Mouse (Mus musculus) monocyte, adult 2 months (primary cell): Measurements from ENCODE around the gene Dmtf1.
"Not testable (repeated sequence)": the region's sequence is repeated elsewhere in the genome, so short reads cannot be mapped to it uniquely, and the experiment has no call there.

Source experiments
- DNase-seq, 2 experiments: peaks; one replicate each; pipeline ENCODE4 v3.0.0; 2022; ENCODE audit warnings: low spot score in 2 of 2, low read depth in 1 of 2

The Dmtf1 gene

DNA sequence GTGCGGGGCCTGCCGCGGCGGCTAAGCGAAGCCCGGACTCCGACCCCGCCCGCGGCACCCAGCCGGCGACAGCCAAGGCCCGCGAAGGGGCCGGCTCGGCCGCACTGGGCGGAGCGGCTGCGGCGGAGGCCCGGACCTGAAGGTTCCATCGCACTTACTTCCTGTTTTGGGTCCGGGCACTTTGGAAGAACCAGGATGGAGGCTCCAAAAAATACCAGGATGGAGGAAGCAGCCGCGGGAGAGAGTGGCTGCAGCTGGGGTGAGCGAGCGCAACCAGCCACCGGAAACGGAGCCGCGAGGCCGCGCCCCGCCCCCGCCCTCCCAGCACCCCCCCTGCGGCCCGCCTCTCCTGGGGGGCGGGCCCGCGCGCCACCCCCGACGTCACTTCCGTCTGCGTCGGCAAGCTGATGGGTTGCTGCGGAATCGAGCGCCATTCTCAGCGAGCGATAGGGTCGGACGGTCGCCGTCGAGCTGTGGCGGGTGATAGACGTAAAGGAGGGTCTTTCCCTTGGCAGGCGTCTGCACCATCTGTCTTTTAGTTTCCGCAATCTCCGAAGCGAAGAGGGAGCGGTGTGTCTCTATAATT is at the start of gene Dmtf1:
Gene Dmtf1, minus strand, starts transcription at position 321 of the 586 bp plus-strand sequence.
- DNase-seq, result peak; percentile 71 to 81

DNA sequence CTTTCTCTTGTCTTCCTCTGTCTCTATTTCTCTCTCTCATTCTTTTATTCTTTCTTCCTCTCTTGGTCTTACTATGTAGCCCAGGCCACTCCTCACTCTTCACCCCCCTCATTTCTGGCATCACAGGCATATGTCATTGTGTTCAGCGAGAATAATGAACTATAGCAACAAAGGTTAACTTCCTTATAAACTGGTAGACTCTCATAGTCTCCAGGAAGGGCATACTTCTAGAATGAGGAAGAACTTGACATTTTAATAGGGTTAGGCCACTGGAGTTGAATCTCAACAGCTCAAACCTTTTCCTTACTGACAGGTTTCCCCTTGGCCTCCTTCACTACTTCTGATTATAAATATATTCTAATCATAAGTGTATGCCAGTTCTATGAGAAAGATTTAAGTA is 24.9 kb upstream of the Dmtf1 start:
- DNase-seq, result no peak

DNA sequence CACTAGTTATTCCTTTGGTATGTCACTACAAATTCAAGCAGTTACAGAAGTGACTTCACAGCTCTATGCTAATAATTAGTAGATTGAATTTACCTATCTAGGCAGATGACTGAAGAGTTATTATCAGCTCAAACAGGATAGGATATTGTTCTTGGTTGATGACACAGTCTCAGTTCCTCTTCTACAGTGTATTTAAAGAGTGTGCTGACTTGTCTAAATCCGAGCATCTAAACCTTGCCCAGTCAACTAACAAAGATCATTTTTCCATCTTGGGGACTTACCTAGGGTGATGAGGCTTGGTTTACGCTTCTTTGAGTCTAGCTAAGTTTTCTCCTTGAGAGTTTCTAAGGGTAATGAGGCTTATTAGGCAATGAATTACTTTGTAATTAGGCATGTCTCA is 11.7 kb upstream of the Dmtf1 start:
- DNase-seq, result no peak

DNA sequence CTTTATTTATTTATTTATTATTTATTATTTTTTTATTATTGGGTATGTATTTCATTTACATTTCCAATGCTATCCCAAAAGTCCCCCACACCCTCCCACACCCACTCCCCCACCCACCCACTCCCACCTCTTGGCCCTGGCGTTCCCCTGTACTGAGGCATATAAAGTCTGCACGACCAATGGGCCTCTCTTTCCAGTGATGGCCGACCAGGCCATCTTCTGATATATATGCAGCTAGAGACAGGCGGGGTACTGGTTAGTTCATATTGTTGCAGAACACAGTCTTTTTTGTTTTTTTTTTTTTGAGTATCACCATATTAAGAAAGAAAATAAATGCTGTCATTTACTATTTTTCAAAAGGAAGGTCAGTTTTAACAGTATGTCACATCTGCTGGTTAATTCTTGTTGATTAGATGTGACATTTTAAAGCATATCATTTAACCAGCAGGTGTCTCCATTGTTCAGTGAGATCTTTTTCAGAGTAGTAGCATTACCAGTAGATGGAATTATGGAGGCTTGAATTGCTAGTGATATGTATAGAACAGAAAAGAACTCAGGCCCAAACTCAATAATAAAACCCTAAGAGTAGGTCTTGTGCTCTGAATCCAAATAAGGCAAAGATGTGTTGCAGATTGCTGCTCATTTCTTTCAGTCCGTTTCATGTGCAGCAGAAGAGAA is 7.9 kb upstream of the Dmtf1 start:
- DNase-seq, result not testable (repeated sequence)

DNA sequence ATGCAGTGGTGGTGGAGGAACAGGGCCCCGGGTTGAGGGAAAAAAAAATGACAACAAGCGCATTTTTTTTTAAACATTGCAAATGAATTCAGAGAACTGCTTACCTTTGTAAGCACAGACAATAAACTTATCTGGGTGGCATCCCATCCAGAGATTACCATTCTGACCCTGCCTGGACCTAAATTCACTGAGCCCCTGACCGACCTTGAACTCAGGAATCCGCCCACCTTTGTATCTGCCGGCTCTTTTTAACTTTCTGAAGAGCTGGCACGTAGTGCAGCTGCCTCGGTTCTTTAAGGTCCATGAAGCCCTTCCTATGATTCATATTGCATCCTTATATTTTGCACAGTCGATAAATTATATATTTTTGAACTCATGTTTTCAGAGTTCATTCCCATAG is 4.8 kb upstream of the Dmtf1 start:
- no peak for DNase-seq

DNA sequence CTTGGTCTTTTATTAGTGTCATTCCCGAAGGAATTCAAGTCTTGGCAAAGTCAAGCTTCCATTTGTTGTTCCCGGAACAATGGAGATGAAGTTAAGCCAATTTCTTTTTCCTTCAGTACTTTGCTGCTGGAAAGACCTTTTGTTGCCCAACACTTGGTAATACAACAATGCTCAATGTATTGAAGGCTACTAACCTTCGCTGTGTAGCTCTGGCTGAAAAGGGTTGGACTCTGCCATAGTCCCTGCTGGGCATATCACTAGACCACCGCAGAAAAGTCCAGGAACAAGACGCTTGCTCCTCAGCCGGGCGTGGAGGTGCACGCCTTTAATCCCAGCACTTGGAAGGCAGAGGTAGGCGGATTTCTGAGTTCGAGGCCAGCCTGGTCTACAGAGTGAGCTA is 3.6 kb upstream of the Dmtf1 start:
- DNase-seq, result not testable (repeated sequence)

DNA sequence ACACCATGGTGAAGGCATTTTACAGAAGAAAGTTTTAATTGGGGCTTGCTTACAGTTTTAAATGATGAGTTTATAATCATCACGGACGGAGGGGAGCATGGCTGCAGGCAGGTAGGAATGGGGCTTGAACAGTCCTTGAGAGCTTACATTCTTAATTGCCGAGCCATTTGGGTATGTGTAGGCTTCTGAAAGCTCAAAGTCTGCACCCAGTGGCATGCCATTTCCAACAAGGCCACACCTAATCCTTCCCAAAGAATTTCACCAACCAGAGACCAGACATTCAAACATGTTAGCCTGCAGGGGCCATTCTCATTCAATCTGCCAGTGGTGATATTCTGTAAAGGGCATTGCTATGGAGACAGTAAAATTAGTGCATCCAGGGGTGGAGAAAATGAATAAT is 1.8 kb upstream of the Dmtf1 start:
- no peak for DNase-seq

DNA sequence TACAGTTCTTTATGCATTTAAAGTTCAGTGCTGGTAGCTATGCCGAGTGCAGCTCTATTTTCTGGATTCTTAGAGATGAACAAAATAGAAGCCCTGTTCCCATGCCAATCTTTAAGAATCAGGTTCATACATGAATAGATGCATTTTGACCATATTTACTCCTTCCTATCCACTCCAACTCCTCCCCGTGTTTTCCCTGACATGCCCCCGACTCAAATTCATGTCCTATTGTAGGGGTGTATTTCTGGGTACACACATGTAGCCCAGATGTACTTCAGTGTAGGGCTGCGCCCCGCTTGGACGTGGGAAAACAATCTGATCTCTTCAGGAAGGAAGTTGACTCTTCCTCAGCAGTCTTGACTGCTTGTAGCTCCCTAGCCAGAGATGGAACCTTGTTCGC is 512 bp upstream of the Dmtf1 start:
- DNase-seq, result no peak

DNA sequence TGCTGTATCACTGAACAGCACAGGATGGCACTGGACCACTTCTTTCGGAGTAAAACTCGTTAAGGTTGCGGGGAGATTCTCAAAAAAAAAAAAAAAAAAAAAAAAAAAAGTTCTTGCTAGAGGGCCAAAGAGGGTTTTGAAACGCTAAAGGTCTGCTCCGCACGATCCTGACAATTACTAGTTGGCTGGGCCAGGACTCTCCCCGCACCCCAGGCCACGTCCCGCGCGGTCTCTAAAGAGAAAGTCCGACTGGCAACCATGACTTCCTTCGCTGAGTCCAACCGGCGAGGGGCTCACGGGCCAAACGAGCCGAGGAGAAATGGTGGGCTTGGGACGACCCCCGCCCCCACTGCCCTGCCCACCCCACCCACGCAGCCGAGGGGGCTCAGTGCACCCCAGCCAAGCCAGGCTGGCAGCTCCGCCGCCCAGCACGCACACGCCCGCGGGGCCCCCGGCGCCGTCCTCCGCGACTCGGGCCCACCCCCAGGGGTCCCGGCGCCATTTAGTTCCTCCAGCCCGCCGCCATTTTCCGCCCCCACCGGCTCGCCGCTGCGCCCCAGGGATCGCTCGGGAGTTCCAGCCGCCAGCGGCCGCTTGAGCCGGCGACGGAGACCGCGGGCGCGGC is 633 bp downstream of the Dmtf1 start:
- peak in 1 of 2 experiments; percentile 4 for DNase-seq

DNA sequence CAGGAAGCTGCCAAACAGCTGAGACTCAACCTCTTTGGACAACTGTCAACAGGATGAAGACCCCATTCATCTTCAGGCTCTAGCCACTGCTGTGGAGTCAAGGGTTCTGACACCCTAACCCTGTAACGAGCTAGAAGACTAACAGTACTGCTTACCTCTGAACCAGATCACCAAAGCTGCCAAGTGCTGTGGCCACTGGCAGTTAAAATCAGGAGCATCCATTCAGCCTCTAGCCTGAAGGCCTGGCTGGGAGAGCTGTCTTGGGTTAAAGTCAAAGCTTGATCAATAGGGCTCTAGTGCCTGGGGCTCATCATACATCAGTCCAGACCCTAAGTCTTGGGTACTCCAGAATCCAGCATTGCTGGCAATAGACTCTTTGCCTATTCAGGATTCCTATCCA is 4.2 kb downstream of the Dmtf1 start:
- DNase-seq, result no peak

DNA sequence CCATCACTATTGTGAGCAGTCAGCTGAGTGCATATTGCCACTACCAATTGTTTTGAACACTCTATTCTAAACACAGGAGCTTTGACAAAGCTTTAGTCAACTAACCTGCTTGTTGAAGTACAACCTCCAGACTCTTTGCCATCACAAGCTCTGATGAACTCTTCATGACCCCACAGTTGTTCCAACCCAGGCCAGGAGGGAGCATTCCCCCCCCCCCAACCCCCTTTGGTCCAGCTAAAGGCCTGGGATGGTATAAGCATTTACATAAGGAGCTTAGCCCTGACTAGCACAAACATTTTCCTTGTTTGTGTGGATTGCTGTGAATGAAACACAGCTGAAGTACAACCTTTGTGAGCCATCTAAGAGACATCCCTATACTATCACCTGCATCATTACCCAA is 4.8 kb downstream of the Dmtf1 start:
- DNase-seq, result no peak

DNA sequence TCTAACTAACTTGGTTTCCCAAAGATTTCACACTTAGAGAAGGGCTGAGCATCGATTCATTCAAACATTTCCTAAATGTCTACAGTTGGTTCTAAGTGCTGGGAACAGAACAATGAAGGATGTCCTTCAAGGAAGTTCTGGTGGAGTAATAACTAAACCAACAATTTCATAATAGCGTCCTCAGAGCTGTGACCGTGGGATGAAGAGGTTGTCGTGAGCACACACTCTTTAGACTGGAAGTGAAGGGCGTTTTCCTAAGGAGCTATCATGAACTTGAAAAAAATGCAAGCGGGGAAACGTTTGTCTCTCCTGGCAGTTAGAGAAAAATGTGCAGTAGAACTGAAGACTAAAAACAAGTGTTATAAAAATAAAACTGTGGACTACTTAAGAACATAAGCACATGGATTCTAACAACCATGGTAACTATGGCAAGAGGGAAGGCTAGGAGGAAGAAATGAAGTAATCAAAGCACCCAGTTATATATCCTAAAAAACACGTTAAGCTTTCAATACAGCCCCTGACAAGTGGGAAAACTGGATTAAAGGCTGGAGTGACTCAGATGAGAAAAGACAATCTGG is 12.2 kb downstream of the Dmtf1 start:
- DNase-seq, result no peak

DNA sequence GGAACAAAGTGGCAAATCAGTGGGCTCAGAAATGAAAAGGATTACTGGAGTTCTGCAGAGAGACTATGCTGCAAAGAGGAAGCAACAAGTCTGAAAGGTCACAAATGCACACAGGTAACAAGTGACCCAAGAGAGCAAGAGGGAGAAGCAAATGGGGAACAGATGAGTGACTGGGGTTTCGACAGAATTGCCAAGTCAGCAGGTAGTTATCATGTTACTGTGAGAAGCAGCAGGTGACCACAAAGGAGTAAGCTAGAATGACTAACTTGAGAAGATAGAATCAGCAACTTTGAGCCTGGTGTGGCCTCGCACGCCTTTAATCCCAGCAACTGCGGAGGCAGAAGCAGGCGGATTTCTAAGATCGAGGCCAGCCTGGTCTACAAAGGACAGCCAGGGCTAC is 19.2 kb downstream of the Dmtf1 start:
- no peak for DNase-seq

DNA sequence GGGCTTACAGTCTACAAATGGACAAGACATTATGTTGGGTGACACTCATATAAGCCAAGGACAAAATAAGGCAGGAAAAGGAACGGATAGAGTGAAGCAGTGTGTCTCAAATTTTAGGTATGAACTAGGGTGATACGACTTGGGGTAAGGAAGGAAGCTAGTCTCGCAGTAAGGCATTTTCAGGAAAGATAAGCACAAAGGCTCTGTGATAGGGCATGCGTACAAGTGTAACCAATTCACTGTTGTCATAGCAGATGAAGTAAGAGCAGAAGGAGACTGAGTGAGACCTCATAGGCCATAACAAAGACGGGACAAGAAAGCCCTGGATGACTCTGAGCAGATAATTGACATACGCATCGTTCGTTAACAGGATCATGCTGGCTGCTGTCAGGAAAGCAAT is 20.9 kb downstream of the Dmtf1 start:
- DNase-seq, result no peak

DNA sequence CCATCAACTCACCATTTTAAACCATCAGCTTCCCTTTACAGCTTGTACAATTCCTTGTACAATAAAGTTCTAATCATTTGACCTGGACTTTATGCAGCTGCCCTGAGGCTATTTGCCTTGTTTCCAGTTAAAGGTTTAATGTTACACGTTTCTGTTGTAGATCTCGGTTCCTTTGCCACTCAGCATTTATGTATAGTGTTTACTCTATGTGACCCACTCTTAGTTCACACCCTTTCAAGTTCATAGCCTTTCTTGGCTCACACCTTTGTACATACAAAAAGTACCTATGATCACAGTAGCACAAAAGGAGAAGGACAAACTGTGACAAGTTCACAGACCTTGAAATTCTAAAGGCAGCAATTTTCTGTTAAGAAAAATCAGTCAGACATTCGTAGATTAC is 26.0 kb downstream of the Dmtf1 start:
- DNase-seq, result no peak

DNA sequence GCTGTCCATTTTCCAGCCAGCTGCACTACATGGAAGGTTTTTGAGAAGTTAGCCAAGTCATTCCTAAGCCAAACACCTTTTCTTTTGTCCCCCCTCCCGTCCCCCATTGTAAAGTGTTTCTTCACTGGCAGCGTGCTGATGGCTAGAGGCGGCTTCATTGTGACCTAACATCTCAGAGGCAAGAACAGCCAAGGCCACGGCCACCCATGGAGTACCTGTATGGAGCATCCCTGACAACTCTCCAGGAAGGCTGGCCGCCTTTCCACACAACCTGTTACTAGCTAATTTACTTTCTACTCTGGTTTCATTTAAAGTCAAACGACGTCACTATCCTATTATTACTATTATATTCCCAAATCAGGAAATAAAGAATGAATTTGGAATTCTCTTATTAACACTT is 29.8 kb downstream of the Dmtf1 start:
- no peak for DNase-seq

DNA sequence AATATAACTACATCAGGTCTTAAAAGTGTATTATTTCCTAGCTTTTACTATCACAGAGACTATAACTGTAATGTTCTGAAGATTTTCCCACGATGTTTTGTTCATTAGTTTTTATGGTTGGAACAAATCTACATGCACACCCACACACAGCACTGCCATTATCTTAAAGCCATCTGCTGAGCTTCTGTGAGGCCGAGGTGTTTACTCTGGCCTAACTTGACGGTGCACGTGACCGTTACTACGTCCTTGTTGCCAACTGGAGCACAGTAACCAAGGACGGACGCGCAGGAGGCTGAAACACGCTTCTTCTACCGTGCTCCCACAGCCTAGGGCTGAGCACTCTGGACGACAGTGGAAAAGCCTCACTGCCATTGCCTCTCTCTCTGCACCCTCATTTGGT is 33.0 kb downstream of the Dmtf1 start:
- no peak for DNase-seq

DNA sequence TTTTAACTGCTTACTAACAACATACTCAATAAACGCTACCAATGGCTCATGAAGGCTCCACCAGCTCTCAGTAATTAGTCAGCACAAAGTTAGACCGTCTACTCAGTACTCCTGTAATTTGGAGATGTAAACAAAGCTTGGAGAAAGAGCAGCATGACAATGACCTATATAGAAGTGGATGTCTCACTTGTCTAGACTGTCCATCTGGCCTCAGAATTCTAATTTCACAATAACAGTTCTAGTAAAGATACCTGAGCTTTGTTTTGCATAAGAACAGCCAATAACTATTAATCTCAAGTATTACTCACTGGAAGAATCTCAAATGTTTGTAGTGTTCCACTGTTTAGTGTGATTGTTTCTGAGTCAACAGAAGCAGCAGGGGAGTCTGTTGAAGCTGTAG is 37.4 kb downstream of the Dmtf1 start:
- DNase-seq, result no peak

DNA sequence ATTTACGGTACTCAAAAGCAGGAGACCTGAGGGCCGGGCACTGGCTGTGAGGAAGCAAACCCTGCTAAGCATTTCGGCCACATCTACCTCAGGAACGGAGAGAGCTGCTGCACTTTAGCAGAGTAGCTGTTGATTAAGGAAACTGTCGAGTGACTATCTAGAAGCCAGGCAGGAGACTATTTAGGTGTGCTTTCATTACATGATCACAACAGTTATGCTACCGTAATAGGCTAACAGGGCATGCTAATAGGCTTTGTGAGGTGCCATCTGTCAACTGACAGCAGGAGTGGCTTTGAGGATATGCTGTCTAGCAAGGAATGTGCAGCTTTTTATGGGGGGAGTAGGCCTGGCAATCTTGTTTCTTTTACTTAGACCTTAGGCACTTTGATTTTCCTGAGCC is 47.4 kb downstream of the Dmtf1 start:
- no peak for DNase-seq

DNA sequence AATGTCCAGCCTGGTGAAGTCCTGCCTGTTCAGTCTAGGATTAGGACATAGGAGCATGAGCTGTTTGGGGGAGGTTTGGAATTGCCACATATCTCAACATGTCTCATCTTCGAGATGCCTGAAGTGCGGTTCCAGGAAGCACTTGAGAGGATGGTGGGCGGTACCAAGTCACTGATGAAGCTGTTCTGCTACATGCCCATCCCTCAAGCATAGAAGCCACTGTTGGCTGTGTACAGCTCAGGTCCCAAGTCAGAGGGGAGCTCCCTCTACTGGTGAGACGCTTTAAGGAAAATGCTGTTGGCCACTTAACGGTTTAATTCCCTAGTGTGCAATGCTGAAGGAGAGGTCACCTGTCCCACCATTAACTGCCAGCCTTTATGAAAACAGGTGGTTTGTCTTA is 49.8 kb downstream of the Dmtf1 start:
- peak in 1 of 2 experiments; percentile 37 for DNase-seq

DNA sequence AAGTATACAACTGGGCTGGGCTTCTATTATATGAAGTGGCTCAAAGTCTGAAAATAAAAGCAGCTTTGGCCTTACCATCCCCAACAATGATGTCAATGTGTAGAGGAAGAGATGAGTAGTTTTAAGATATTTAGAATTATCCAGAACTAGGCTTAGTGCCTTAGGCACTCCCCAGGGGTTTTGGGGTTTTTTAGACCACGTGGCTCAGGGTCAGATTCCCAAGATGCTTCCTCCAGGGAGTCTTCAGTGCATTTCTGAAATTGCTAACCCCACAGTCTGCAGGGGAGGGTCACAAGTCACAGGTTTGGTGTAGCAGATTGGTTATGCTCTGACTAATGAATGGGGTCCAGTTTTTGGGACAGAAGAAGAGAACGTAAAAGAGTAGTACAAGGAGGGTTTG is 50.3 kb downstream of the Dmtf1 start:
- DNase-seq, result no peak

DNA sequence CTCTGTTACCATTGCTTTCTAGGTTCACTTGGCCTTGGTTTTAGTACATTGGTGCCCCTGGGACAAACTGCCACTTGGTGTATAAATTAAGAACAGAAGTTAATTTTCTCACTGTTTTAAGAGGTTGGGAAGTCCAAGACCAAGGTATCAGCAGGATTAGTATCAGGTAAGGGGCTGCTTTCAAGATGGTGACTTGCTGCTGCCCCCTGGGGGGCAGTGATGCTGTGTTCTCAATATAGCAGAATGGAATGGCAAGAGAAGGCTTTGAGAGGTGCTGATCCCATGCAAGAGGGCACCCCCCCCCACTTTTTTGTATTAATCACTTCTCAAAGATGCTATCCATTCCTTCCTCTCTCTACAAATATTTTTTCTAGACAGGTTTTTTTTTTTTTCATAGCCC is 52.0 kb downstream of the Dmtf1 start:
- DNase-seq, result no peak
